Mouse (Mus musculus) neural tube, embryonic 12.5 days (tissue): ENCODE measurements at regions not wholly inside any gene's neighbourhood (a gene's known extent, or its start where the extent isn't known, plus 50 kb on each side); places are given as distances from the start of the nearest gene placed in this dataset.

Experiments used
- ATAC-seq: fragments of 200-750 bp; cut with Nextera tagmentation; 2 replicates; pipeline ENCODE4 v1.8.0; 2017; ENCODE audit warnings: low read depth, mild to moderate bottlenecking, moderate TSS enrichment, moderate library complexity; ENCODE audit not compliant: low FRiP score
- H3K27ac ChIP-seq: fragments of 300-500 bp; sonication (generic); 2 replicates; pipeline ENCODE4 v1.5.1; 2016
- H3K27me3 ChIP-seq: fragments of 300-500 bp; sonication (generic); replicated peaks from 2 replicates; pipeline ENCODE4 v1.6.1; 2016; ENCODE audit warnings: mild to moderate bottlenecking
- H3K36me3 ChIP-seq: fragments of 300-500 bp; sonication (generic); 2 replicates; pipeline ENCODE4 v1.6.1; 2016; ENCODE audit warnings: mild to moderate bottlenecking
- H3K4me1 ChIP-seq: fragments of 300-500 bp; sonication (generic); 2 replicates; pipeline ENCODE4 v1.6.1; 2016
- H3K4me2 ChIP-seq: fragments of 300-500 bp; sonication (generic); replicated peaks from 2 replicates; pipeline ENCODE4 v1.6.1; 2016; ENCODE audit warnings: mild to moderate bottlenecking
- H3K4me3 ChIP-seq: fragments of 300-500 bp; sonication (generic); 2 replicates; pipeline ENCODE4 v1.5.1; 2016
- H3K9ac ChIP-seq: fragments of 300-500 bp; sonication (generic); 2 replicates; pipeline ENCODE4 v1.6.1; 2016; ENCODE audit warnings: mild to moderate bottlenecking
- H3K9me3 ChIP-seq: fragments of 300-500 bp; sonication (generic); 2 replicates; pipeline ENCODE4 v1.6.1; 2016; ENCODE audit warnings: mild to moderate bottlenecking
- WGBS: fragments of 180-500 bp; shearing (Covaris S2); methylation state at CpG from one replicate; pipeline ENCODE4 v1.1.7; 2016; 5-methylcytosine and 5-hydroxymethylcytosine counted together

GRCm38 (mm10) chr9:12492890-12493618 is 752.6 kb downstream of the Jrkl start:
- WGBS, result 75% methylated on average over 5 of the region's 5 CpGs
- Histone ChIP-seq H3K27me3 (no peaks in the 10 kb centered on the region), H3K27ac (no peak overlapping the region), H3K4me2 (no peak overlapping the region), H3K4me1 (no peaks in the 10 kb centered on the region), H3K9me3 (no peaks in the 10 kb centered on the region), H3K9ac (no peak overlapping the region), H3K4me3 (no peak overlapping the region), H3K36me3 (no peaks in the 10 kb centered on the region)
- ATAC-seq, result no peak

GRCm38 (mm10) chr9:12457810-12458209 is 787.8 kb downstream of the Jrkl start:
- 81% methylated on average over 2 of the region's 2 CpGs for WGBS
- H3K9ac ChIP-seq, result no peak overlapping the region
- no peaks in the 10 kb centered on the region for H3K27me3 ChIP-seq

GRCm38 (mm10) chr9:12456695-12457094 is 788.9 kb downstream of the Jrkl start:
- H3K27ac ChIP-seq, result no peak overlapping the region
- no peak for ATAC-seq
- no peaks in the 10 kb centered on the region for H3K4me1 ChIP-seq

More at GRCm38 (mm10) chr9:12457810-12458209, 787.8 kb downstream of the Jrkl start:
- H3K9me3 ChIP-seq, result no peaks in the 10 kb centered on the region
- H3K4me2 ChIP-seq, result no peak overlapping the region
- no peaks in the 10 kb centered on the region for H3K36me3 ChIP-seq
- H3K4me1 ChIP-seq, result no peaks in the 10 kb centered on the region
- no peak overlapping the region for H3K4me3 ChIP-seq
- H3K27ac ChIP-seq, result no peak overlapping the region
- no peak for ATAC-seq

GRCm38 (mm10) chr9:12434171-12434570 is 811.5 kb downstream of the Jrkl start:
- H3K27ac ChIP-seq, result no peak overlapping the region
- no peak; the same call in 1 of the 2 replicates for ATAC-seq
- H3K36me3 ChIP-seq, result no peaks in the 10 kb centered on the region
- WGBS, result 81% methylated on average over 3 of the region's 3 CpGs
- H3K4me2 ChIP-seq, result no peak overlapping the region
- H3K4me3 ChIP-seq, result no peak overlapping the region
- no peaks in the 10 kb centered on the region for H3K4me1 ChIP-seq
- H3K27me3 ChIP-seq, result no peaks in the 10 kb centered on the region
- H3K9ac ChIP-seq, result no peak overlapping the region
- no peaks in the 10 kb centered on the region for H3K9me3 ChIP-seq

More at GRCm38 (mm10) chr9:12456695-12457094, 788.9 kb downstream of the Jrkl start:
- no peak overlapping the region for H3K4me2 ChIP-seq
- H3K4me3 ChIP-seq, result no peak overlapping the region
- no peaks in the 10 kb centered on the region for H3K9me3 ChIP-seq
- H3K27me3 ChIP-seq, result no peaks in the 10 kb centered on the region
- no peaks in the 10 kb centered on the region for H3K36me3 ChIP-seq
- no peak overlapping the region for H3K9ac ChIP-seq

GRCm38 (mm10) chr9:12421906-12422305 is 823.7 kb downstream of the Jrkl start:
- 93% methylated on average over 1 of the region's 1 CpGs for WGBS
- Histone ChIP-seq H3K36me3 (no peaks in the 10 kb centered on the region), H3K27ac (no peak overlapping the region), H3K4me1 (no peaks in the 10 kb centered on the region), H3K27me3 (no peaks in the 10 kb centered on the region), H3K9me3 (no peaks in the 10 kb centered on the region), H3K4me3 (no peak overlapping the region), H3K9ac (no peak overlapping the region), H3K4me2 (no peak overlapping the region)
- ATAC-seq, result no peak

- Histone ChIP-seq H3K4me2 (no peak overlapping the region), H3K36me3 (no peaks in the 10 kb centered on the region), H3K4me3 (no peak overlapping the region), H3K4me1 (no peaks in the 10 kb centered on the region), H3K9me3 (no peaks in the 10 kb centered on the region), H3K27ac (no peak overlapping the region), H3K27me3 (no peaks in the 10 kb centered on the region), H3K9ac (no peak overlapping the region)
- 59% methylated on average over 2 of the region's 2 CpGs for WGBS
- ATAC-seq, result no peak
These were observed 837.1 kb downstream of the Jrkl start for GRCm38 (mm10) chr9:12408500-12408899.

GRCm38 (mm10) chr9:12404185-12404584 is 841.4 kb downstream of the Jrkl start:
- Histone ChIP-seq H3K27me3 (no peaks in the 10 kb centered on the region), H3K9me3 (no peaks in the 10 kb centered on the region), H3K36me3 (no peaks in the 10 kb centered on the region), H3K4me2 (no peak overlapping the region), H3K4me3 (no peak overlapping the region), H3K9ac (no peak overlapping the region), H3K4me1 (no peaks in the 10 kb centered on the region), H3K27ac (no peak overlapping the region)
- WGBS, result 68% methylated on average over 1 of the region's 1 CpGs
- no peak for ATAC-seq

- Histone ChIP-seq H3K9me3 (no peaks in the 10 kb centered on the region), H3K9ac (no peak overlapping the region), H3K27me3 (no peaks in the 10 kb centered on the region), H3K36me3 (no peaks in the 10 kb centered on the region), H3K4me1 (no peaks in the 10 kb centered on the region), H3K4me2 (no peak overlapping the region), H3K4me3 (no peak overlapping the region), H3K27ac (no peak overlapping the region)
- no peak for ATAC-seq
- WGBS, result 93% methylated on average over 1 of the region's 1 CpGs
These were observed 850.0 kb downstream of the Jrkl start for GRCm38 (mm10) chr9:12395648-12396047.

GRCm38 (mm10) chr9:12380732-12381645 is 864.6 kb downstream of the Jrkl start:
- H3K36me3 ChIP-seq, result no peaks in the 10 kb centered on the region

GRCm38 (mm10) chr9:12380029-12380428 is 865.6 kb downstream of the Jrkl start:
- Histone ChIP-seq H3K27me3 (no peaks in the 10 kb centered on the region), H3K27ac (no peak overlapping the region), H3K4me2 (no peak overlapping the region), H3K4me1 (no peaks in the 10 kb centered on the region), H3K36me3 (no peaks in the 10 kb centered on the region), H3K4me3 (no peak overlapping the region), H3K9me3 (no peaks in the 10 kb centered on the region), H3K9ac (no peak overlapping the region)
- 89% methylated on average over 2 of the region's 2 CpGs for WGBS
- ATAC-seq, result no peak

More at GRCm38 (mm10) chr9:12380732-12381645, 864.6 kb downstream of the Jrkl start:
- peak; percentile 66; the same call in 1 of the 2 replicates for ATAC-seq
- Histone ChIP-seq H3K4me3 (no peak overlapping the region), H3K27me3 (no peaks in the 10 kb centered on the region), H3K4me2 (no peak overlapping the region), H3K4me1 (no peaks in the 10 kb centered on the region), H3K9me3 (no peaks in the 10 kb centered on the region), H3K27ac (no peak overlapping the region), H3K9ac (no peak overlapping the region)
- 5% methylated on average over 4 of the region's 4 CpGs for WGBS

- H3K4me3 ChIP-seq, result no peak overlapping the region
- no peak for ATAC-seq
- no peaks in the 10 kb centered on the region for H3K4me1 ChIP-seq
- no peaks in the 10 kb centered on the region for H3K27me3 ChIP-seq
- H3K27ac ChIP-seq, result no peak overlapping the region
- H3K4me2 ChIP-seq, result no peak overlapping the region
- H3K36me3 ChIP-seq, result no peaks in the 10 kb centered on the region
- 56% methylated on average over 2 of the region's 2 CpGs for WGBS
- H3K9me3 ChIP-seq, result no peaks in the 10 kb centered on the region
- H3K9ac ChIP-seq, result no peak overlapping the region
These were observed 901.3 kb downstream of the Jrkl start for GRCm38 (mm10) chr9:12344296-12344695.

- no peak overlapping the region for H3K4me2 ChIP-seq
- no peaks in the 10 kb centered on the region for H3K36me3 ChIP-seq
- H3K9ac ChIP-seq, result no peak overlapping the region
- no peaks in the 10 kb centered on the region for H3K27me3 ChIP-seq
- no peak overlapping the region for H3K27ac ChIP-seq
- H3K4me1 ChIP-seq, result no peaks in the 10 kb centered on the region
- ATAC-seq, result 0 out of 2 replicates have a peak, but pooled peaks have one; percentile 37
- 83% methylated on average over 4 of the region's 4 CpGs for WGBS
- no peaks in the 10 kb centered on the region for H3K9me3 ChIP-seq
- H3K4me3 ChIP-seq, result no peak overlapping the region
These were observed 904.2 kb downstream of the Jrkl start for GRCm38 (mm10) chr9:12341453-12341852.
